Mouse (Mus musculus) subcutaneous adipose tissue, adult 2 months (tissue): ENCODE data around the gene Ssh2. TPM values are rescaled to one million over a fixed set of nuclear protein-coding genes. Genes with fewer than 3 reads are reported as not detected.

Experiments used
- polyA plus RNA-seq: library from polyadenylated mRNA; depleted of rRNA; stranded (reverse); fragments of >200 nt; gene quantifications from 2 replicates; pipeline ENCODE4 v1.2.3, GENCODE M21; 2012; ENCODE audit warnings: low replicate concordance; rRNA removed

The Ssh2 gene
- polyA plus RNA-seq, result 11.4 and 22.1 TPM in 2 replicates

GRCm38 (mm10) chr11:77215951-77216760 lies at the start of gene Ssh2:
Gene Ssh2, plus strand, starts transcription at chr11:77216287.

GRCm38 (mm10) chr11:77188868-77189267 lies 27.2 kb upstream of the Ssh2 start, which contains the start of gene Efcab5:
Gene Efcab5, minus strand, starts transcription at chr11:77188968.

GRCm38 (mm10) chr11:77462283-77463100 lies 246.4 kb downstream of the Ssh2 start, which contains the start of gene Coro6:
Gene Coro6, plus strand, starts transcription at chr11:77462411.

GRCm38 (mm10) chr11:77489591-77490235 lies 273.6 kb downstream of the Ssh2 start, which contains the start of gene Ankrd13b:
Gene Ankrd13b, minus strand, starts transcription at chr11:77489678.

GRCm38 (mm10) chr11:77493512-77494343 lies 277.6 kb downstream of the Ssh2 start, which contains the start of gene Git1:
Gene Git1, plus strand, starts transcription at chr11:77493562.

Other genes with a start within 250 kb of the Ssh2 start
- 0.76 and 2.0 TPM in 2 replicates for gene Slc6a4, start 217.7 kb upstream of the Ssh2 start, polyA plus RNA-seq
- 1.0 and 1.8 TPM in 2 replicates for gene Nsrp1, start 137.9 kb upstream of the Ssh2 start, polyA plus RNA-seq
- gene Efcab5, start 27.3 kb upstream of the Ssh2 start, polyA plus RNA-seq, result 0.14 and 0.22 TPM in 2 replicates
- 20.7 and 52.6 TPM in 2 replicates for gene Coro6, start 246.1 kb downstream of the Ssh2 start, polyA plus RNA-seq